Mouse (Mus musculus) heart, embryonic 12.5 days (tissue): Measurements from ENCODE around the gene Vmn2r39. TPM values are rescaled to one million over a fixed set of nuclear protein-coding genes. Genes with fewer than 3 reads are reported as not detected.
"Not testable (repeated sequence)": the region's sequence is repeated elsewhere in the genome, so short reads cannot be mapped to it uniquely, and the experiment has no call there.

ENCODE experiments used
- ATAC-seq: fragments of 200-750 bp; cut with Nextera tagmentation; 2 replicates; pipeline ENCODE4 v1.8.0; 2017; ENCODE audit warnings: moderate TSS enrichment, moderate library complexity; ENCODE audit not compliant: insufficient number of reproducible peaks, low FRiP score
- H3K27ac ChIP-seq: fragments of 300-500 bp; sonication (generic); 2 replicates; pipeline ENCODE4 v1.5.1; 2016; ENCODE audit warnings: mild to moderate bottlenecking, moderate library complexity; ENCODE audit not compliant: poor library complexity, severe bottlenecking
- H3K27me3 ChIP-seq: fragments of 300-500 bp; sonication (generic); replicated peaks from 2 replicates; pipeline ENCODE4 v1.6.1; 2016; ENCODE audit warnings: mild to moderate bottlenecking, moderate library complexity
- H3K36me3 ChIP-seq: fragments of 300-500 bp; sonication (generic); 2 replicates; pipeline ENCODE4 v1.6.1; 2016; ENCODE audit warnings: mild to moderate bottlenecking, moderate library complexity
- H3K4me1 ChIP-seq: fragments of 300-500 bp; sonication (generic); replicated peaks from 2 replicates; pipeline ENCODE4 v1.6.1; 2016; ENCODE audit warnings: mild to moderate bottlenecking
- H3K4me2 ChIP-seq: fragments of 300-500 bp; sonication (generic); 2 replicates; pipeline ENCODE4 v1.6.1; 2016; ENCODE audit warnings: mild to moderate bottlenecking, moderate library complexity
- H3K4me3 ChIP-seq: fragments of 300-500 bp; sonication (generic); 2 replicates; pipeline ENCODE4 v1.5.1; 2016; ENCODE audit warnings: mild to moderate bottlenecking
- H3K9ac ChIP-seq: fragments of 300-500 bp; sonication (generic); 2 replicates; pipeline ENCODE4 v1.6.1; 2016; ENCODE audit warnings: mild to moderate bottlenecking, moderate library complexity
- H3K9me3 ChIP-seq: fragments of 300-500 bp; sonication (generic); replicated peaks from 2 replicates; pipeline ENCODE4 v1.6.1; 2016; ENCODE audit warnings: mild to moderate bottlenecking, moderate library complexity
- WGBS: fragments of 180-500 bp; shearing (Covaris S2); methylation state at CpG from one replicate; pipeline ENCODE4 v1.1.7; 2016; 5-methylcytosine and 5-hydroxymethylcytosine counted together
- polyA plus RNA-seq: library from polyadenylated mRNA; unstranded; fragments of >200 nt; fragmentation: Nextera tagmentation; extraction: Ambion mirVana; gene quantifications from 2 replicates; pipeline ENCODE4 v1.2.1, GENCODE M21; 2016

The Vmn2r39 gene
- polyA plus RNA-seq, result not detected in 2 replicates

DNA sequence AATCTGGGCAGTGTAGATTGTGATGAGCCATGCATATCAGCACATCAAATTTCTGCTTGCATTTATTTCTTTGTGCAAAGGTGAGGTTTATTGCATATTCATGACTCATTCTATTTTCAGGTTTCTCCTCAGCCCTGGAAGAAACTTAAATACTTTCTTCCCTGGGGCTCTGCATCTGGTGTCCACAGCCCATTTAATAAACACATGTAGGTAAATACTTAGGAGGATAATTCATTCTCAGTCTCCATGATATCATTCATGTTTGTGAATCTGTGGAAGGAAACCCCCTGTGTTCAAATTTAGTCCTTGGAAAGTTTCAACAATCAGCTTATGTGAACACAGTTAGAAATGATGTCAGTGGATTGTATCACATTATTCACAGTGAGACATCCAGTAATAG lies at the start of gene Vmn2r39:
Gene Vmn2r39 (minus strand): TSS at position 101 of the 400 bp plus-strand sequence.
- not testable (repeated sequence) for H3K4me3 ChIP-seq, H3K9me3 ChIP-seq, ATAC-seq, H3K36me3 ChIP-seq, H3K4me2 ChIP-seq, H3K27me3 ChIP-seq, H3K27ac ChIP-seq, H3K9ac ChIP-seq, H3K4me1 ChIP-seq

DNA sequence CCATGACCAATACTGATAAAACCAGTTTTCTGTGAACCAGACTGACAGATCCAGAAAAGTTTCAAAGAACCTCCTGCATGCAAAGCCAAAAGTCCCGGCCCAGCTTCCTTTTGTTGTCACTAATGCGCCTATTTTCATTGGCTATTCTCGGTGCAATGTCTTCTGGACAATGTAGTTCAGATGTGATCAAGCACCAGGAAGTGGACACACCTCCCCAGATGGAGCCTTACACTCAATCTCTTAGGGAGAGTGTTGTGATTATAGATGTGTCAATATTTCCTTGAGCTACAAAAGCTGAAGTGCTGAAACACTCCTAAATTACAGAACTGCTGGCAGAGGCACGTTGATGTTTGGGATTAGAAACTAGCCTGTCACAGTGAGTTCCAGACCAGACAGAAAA lies 34.8 kb upstream of the Vmn2r39 start:
- not testable (repeated sequence) for H3K9me3 ChIP-seq, H3K36me3 ChIP-seq, H3K9ac ChIP-seq, H3K4me2 ChIP-seq, H3K4me3 ChIP-seq, H3K27ac ChIP-seq, H3K27me3 ChIP-seq, ATAC-seq, H3K4me1 ChIP-seq
- 73% methylated on average over 4 of the region's 4 CpGs for WGBS

Other genes with a start within 250 kb of the Vmn2r39 start
- not detected in 2 replicates for gene Vmn2r40, start 99.4 kb downstream of the Vmn2r39 start, polyA plus RNA-seq
- gene Vmn2r38, start 67.1 kb upstream of the Vmn2r39 start, polyA plus RNA-seq, result not detected in 2 replicates
- not detected in 2 replicates for gene Vmn2r37, start 192.9 kb upstream of the Vmn2r39 start, polyA plus RNA-seq